Mouse (Mus musculus): ENCODE data around the gene Peak1.

GRCm38 (mm10) chr9:56205336-56205735, 212.5 kb downstream of the Peak1 start:
- no peak for TF ChIP-seq CTCF (IDR thresholded peaks at IDR 0.05; ENCODE audit: low read depth, low read length)
- TF ChIP-seq POLR2A (IDR thresholded peaks at IDR 0.05; ENCODE audit: borderline replicate concordance, low read depth, low read length), result no peak

Data from bone marrow macrophage, adult 2 months (primary cell).